Mouse (Mus musculus): ENCODE data around the gene 2300009A05Rik. TPM values are rescaled to one million over a fixed set of nuclear protein-coding genes. Genes with fewer than 3 reads are reported as not detected.

2300009A05Rik gene
- polyA plus RNA-seq, 1 experiment from 2014 or later: 52.3 TPM

DNA sequence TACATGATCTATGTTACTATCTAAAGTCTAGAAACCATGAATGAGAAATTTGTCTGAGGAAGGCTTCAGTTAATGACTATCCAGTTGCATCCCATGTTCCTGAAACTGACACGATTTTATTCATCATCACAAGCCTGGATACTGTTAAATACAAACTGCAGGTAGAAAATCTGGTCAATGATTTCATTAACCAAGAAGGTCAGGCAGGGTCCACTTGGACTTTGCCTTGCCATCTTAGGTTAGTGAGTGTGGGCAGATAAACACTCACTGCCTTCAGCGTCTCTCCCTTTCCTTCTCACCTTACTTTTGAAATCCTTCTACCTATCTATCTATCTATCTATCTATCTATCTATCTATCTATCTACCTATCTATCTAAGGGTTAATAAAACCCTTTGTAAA is 7.7 kb downstream of the 2300009A05Rik start:
- ATAC-seq (replicated peaks; ENCODE audit: insufficient number of reproducible peaks, low FRiP score, low TSS enrichment): no peak
- 66% methylated on average over 2 of the region's 2 CpGs for WGBS (ENCODE audit: insufficient replicate concordance)
- no peaks in the 10 kb centered on the region for H3K36me3 ChIP-seq (ENCODE audit: control insufficient read depth, insufficient read depth, low read length)
- H3K9ac ChIP-seq (ENCODE audit: low read depth, low read length): no peak overlapping the region
- no peaks in the 10 kb centered on the region for H3K9me3 ChIP-seq (replicated peaks; ENCODE audit: control insufficient read depth, low read length)
- H3K27me3 ChIP-seq (ENCODE audit: control insufficient read depth, insufficient read depth, low read length): no peaks in the 10 kb centered on the region
- H3K27ac ChIP-seq (ENCODE audit: low read depth, low read length): no peak overlapping the region
- H3K4me3 ChIP-seq (ENCODE audit: low read depth, low read length): no peak overlapping the region
- no peak overlapping the region for H3K4me2 ChIP-seq
- H3K4me1 ChIP-seq (ENCODE audit: control insufficient read depth, insufficient read depth, low read length): peaks cover 4% of the 10 kb centered on the region

DNA sequence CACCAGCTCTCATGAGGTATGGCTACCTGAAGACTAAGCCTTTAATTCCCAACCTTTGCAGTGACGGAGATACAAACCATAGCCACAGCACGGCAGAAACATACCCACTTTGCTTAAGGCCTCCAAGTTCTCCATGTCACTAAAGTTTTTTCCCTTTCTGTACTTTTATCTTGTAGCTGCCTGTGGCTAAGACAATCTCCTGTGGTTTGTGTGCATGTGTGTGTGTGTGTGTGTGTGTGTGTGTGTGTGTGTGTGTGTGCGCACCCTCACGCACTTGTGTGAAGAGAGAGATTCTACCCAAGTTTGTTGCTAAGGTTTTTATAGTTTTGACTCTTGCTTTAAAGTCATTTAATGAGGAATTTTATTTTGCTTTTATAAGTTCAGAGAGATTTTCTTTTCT is 16.3 kb downstream of the 2300009A05Rik start:
- Histone ChIP-seq H3K27me3 (ENCODE audit: control insufficient read depth, insufficient read depth, low read length) (no peaks in the 10 kb centered on the region), H3K4me2 (no peak overlapping the region), H3K4me3 (ENCODE audit: low read depth, low read length) (no peak overlapping the region), H3K9ac (ENCODE audit: low read depth, low read length) (no peak overlapping the region), H3K27ac (ENCODE audit: low read depth, low read length) (no peak overlapping the region), H3K4me1 (ENCODE audit: control insufficient read depth, insufficient read depth, low read length) (peaks cover 5% of the 10 kb centered on the region; the same call in 1 of the 2 replicates), H3K9me3 (replicated peaks; ENCODE audit: control insufficient read depth, low read length) (no peaks in the 10 kb centered on the region), H3K36me3 (ENCODE audit: control insufficient read depth, insufficient read depth, low read length) (no peaks in the 10 kb centered on the region)
- 90% methylated on average over 4 of the region's 4 CpGs for WGBS (ENCODE audit: insufficient replicate concordance)
- no peak for ATAC-seq (replicated peaks; ENCODE audit: insufficient number of reproducible peaks, low FRiP score, low TSS enrichment)

- Histone ChIP-seq H3K9ac (ENCODE audit: low read depth, low read length) (no peak overlapping the region), H3K4me2 (no peak overlapping the region), H3K27me3 (ENCODE audit: control insufficient read depth, insufficient read depth, low read length) (no peaks in the 10 kb centered on the region), H3K36me3 (ENCODE audit: control insufficient read depth, insufficient read depth, low read length) (no peaks in the 10 kb centered on the region), H3K27ac (ENCODE audit: low read depth, low read length) (no peak overlapping the region), H3K4me3 (ENCODE audit: low read depth, low read length) (no peak overlapping the region), H3K9me3 (replicated peaks; ENCODE audit: control insufficient read depth, low read length) (no peaks in the 10 kb centered on the region), H3K4me1 (ENCODE audit: control insufficient read depth, insufficient read depth, low read length) (peaks cover 16% of the 10 kb centered on the region)
- whole genome bisulfite sequencing (ENCODE audit: insufficient replicate concordance): 83% methylated on average over 3 of the region's 3 CpGs
- ATAC-seq (replicated peaks; ENCODE audit: insufficient number of reproducible peaks, low FRiP score, low TSS enrichment): no peak
Observed at GRCm38 (mm10) chr9:63380326-63380725, 18.7 kb downstream of the 2300009A05Rik start.

DNA sequence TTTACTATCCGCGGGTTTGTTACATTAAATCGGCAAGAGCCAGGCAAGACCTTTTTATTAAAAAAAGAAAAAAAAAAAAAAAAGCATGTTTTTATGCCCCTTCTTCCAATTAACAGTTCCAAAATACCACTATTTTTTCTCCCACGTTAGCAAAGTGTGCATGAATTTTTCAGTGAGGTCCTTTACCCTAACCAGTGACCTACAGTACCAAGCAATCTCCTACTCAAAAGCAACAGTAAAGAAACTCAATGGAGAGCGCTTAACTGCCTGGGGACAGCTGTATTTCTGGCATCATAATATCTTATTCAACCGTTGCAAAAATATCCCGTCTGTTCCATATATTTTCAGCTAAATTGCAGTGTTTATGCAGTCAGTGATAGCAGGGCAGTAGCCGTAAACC is 20.9 kb downstream of the 2300009A05Rik start:
- peak overlapping the region; percentile 90; the same call in 1 of the 2 replicates for H3K27ac ChIP-seq (ENCODE audit: low read depth, low read length)

GRCm38 (mm10) chr9:63377270-63378142 is 21.5 kb downstream of the 2300009A05Rik start, which contains the start of gene Map2k5:
Gene Map2k5 (minus strand): TSS chr9:63377902.
- peaks cover 34% of the 10 kb centered on the region for H3K4me1 ChIP-seq (ENCODE audit: control insufficient read depth, insufficient read depth, low read length)
- H3K36me3 ChIP-seq (ENCODE audit: control insufficient read depth, insufficient read depth, low read length): no peaks in the 10 kb centered on the region
- ATAC-seq (replicated peaks; ENCODE audit: insufficient number of reproducible peaks, low FRiP score, low TSS enrichment): peak; percentile 85
- no peaks in the 10 kb centered on the region for H3K27me3 ChIP-seq (ENCODE audit: control insufficient read depth, insufficient read depth, low read length)
- WGBS (ENCODE audit: insufficient replicate concordance): 1% methylated on average over 58 of the region's 58 CpGs
- peak within 1 kb of the TSS; percentile 90 for H3K27ac ChIP-seq (ENCODE audit: low read depth, low read length)
- H3K9me3 ChIP-seq (replicated peaks; ENCODE audit: control insufficient read depth, low read length): no peaks in the 10 kb centered on the region
- H3K9ac ChIP-seq (ENCODE audit: low read depth, low read length): peak within 1 kb of the TSS; percentile 93
- peak within 1 kb of the TSS; percentile 83 for H3K4me3 ChIP-seq (ENCODE audit: low read depth, low read length)
- H3K4me2 ChIP-seq: peak within 1 kb of the TSS; percentile 82

More for the DNA sequence above, 20.9 kb downstream of the 2300009A05Rik start:
- no peak for ATAC-seq (replicated peaks; ENCODE audit: insufficient number of reproducible peaks, low FRiP score, low TSS enrichment)
- Histone ChIP-seq H3K9ac (ENCODE audit: low read depth, low read length) (peak overlapping the region; percentile 93), H3K4me2 (peak overlapping the region; percentile 82), H3K4me3 (ENCODE audit: low read depth, low read length) (peak overlapping the region; percentile 83), H3K9me3 (replicated peaks; ENCODE audit: control insufficient read depth, low read length) (no peaks in the 10 kb centered on the region), H3K27me3 (ENCODE audit: control insufficient read depth, insufficient read depth, low read length) (no peaks in the 10 kb centered on the region), H3K36me3 (ENCODE audit: control insufficient read depth, insufficient read depth, low read length) (no peaks in the 10 kb centered on the region), H3K4me1 (ENCODE audit: control insufficient read depth, insufficient read depth, low read length) (peaks cover 30% of the 10 kb centered on the region)
- 21% methylated on average over 8 of the region's 8 CpGs for WGBS (ENCODE audit: insufficient replicate concordance)

DNA sequence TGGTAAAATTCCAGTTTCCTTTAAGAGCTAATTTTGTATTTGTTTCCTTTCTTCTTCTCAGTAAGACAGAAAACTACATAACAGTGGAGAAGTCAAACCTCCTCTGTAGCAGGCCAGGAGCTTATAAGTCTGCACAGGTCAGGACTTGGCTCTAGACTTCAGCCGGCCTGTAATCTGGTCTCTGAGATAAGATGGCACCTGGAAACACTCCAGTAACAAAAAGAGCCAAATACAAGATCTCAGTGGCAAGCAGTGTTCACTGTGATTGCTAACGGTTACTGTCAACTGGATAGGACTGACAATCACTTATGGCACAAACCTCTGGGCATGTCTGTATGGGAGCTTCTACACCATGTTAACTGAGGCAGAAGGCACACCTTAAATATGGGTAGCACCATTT is 25.7 kb downstream of the 2300009A05Rik start:
- Histone ChIP-seq H3K4me2 (0 out of 2 replicates have a peak overlapping the region, but pooled peaks have one; percentile 24), H3K4me3 (ENCODE audit: low read depth, low read length) (no peak overlapping the region), H3K36me3 (ENCODE audit: control insufficient read depth, insufficient read depth, low read length) (no peaks in the 10 kb centered on the region; the same call in 1 of the 2 replicates), H3K27me3 (ENCODE audit: control insufficient read depth, insufficient read depth, low read length) (no peaks in the 10 kb centered on the region), H3K9ac (ENCODE audit: low read depth, low read length) (no peak overlapping the region), H3K4me1 (ENCODE audit: control insufficient read depth, insufficient read depth, low read length) (peaks cover 49% of the 10 kb centered on the region), H3K27ac (ENCODE audit: low read depth, low read length) (peak overlapping the region; percentile 46; the same call in 1 of the 2 replicates), H3K9me3 (replicated peaks; ENCODE audit: control insufficient read depth, low read length) (no peaks in the 10 kb centered on the region)
- no peak for ATAC-seq (replicated peaks; ENCODE audit: insufficient number of reproducible peaks, low FRiP score, low TSS enrichment)
- 24% methylated on average over 2 of the region's 2 CpGs for WGBS (ENCODE audit: insufficient replicate concordance)

GRCm38 (mm10) chr9:63372541-63372940 is 26.5 kb downstream of the 2300009A05Rik start:
- no peak for ATAC-seq (replicated peaks; ENCODE audit: insufficient number of reproducible peaks, low FRiP score, low TSS enrichment)
- H3K4me2 ChIP-seq: no peak overlapping the region
- H3K4me1 ChIP-seq (ENCODE audit: control insufficient read depth, insufficient read depth, low read length): peaks cover 48% of the 10 kb centered on the region
- H3K36me3 ChIP-seq (ENCODE audit: control insufficient read depth, insufficient read depth, low read length): no peaks in the 10 kb centered on the region; the same call in 1 of the 2 replicates
- WGBS (ENCODE audit: insufficient replicate concordance): 61% methylated on average over 8 of the region's 8 CpGs
- no peak overlapping the region for H3K4me3 ChIP-seq (ENCODE audit: low read depth, low read length)
- no peaks in the 10 kb centered on the region for H3K27me3 ChIP-seq (ENCODE audit: control insufficient read depth, insufficient read depth, low read length)
- H3K27ac ChIP-seq (ENCODE audit: low read depth, low read length): no peak overlapping the region
- no peaks in the 10 kb centered on the region for H3K9me3 ChIP-seq (replicated peaks; ENCODE audit: control insufficient read depth, low read length)
- no peak overlapping the region for H3K9ac ChIP-seq (ENCODE audit: low read depth, low read length)

DNA sequence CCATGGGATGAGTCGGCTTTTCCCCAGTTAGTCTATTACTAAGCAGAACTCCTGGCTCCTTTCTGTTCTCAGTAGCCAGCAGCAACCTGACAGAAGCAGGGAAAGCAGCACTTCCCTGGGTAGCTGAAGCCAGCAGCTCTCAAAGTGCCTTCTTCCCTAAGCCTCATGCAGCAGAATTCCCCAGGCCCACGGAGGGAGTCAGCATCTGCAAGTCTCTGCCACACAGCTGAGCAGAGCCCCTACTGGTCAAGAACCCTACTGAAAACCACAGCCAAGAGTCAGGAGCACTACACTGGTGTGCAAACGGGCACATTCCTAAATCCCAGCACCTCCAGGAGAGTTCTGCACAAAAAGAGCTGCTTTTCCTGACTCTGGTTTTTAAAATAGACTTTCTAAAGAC is 38.6 kb downstream of the 2300009A05Rik start:
- no peaks in the 10 kb centered on the region for H3K9me3 ChIP-seq (replicated peaks; ENCODE audit: control insufficient read depth, low read length)
- no peaks in the 10 kb centered on the region for H3K36me3 ChIP-seq (ENCODE audit: control insufficient read depth, insufficient read depth, low read length)
- ATAC-seq (replicated peaks; ENCODE audit: insufficient number of reproducible peaks, low FRiP score, low TSS enrichment): no peak
- no peak overlapping the region for H3K4me3 ChIP-seq (ENCODE audit: low read depth, low read length)
- H3K9ac ChIP-seq (ENCODE audit: low read depth, low read length): no peak overlapping the region
- peaks cover 10% of the 10 kb centered on the region; the same call in 1 of the 2 replicates for H3K4me1 ChIP-seq (ENCODE audit: control insufficient read depth, insufficient read depth, low read length)
- no peak overlapping the region for H3K4me2 ChIP-seq
- H3K27me3 ChIP-seq (ENCODE audit: control insufficient read depth, insufficient read depth, low read length): no peaks in the 10 kb centered on the region
- WGBS (ENCODE audit: insufficient replicate concordance): 45% methylated on average over 3 of the region's 3 CpGs
- no peak overlapping the region for H3K27ac ChIP-seq (ENCODE audit: low read depth, low read length)
